In genomic region chr3:26228827-26229226, GRCm38 (mm10) we compare ENCODE assay signal across 11 mouse cellular contexts.
A peak's percentile ranks its signal among the peaks of the same experiment; 100 is the strongest.
DNase-seq lines count a peak whose midpoint lies in the region; ATAC-seq and TF ChIP-seq lines count a peak whose summit lies in the region.
"Had no signal": no experiment of that assay in that cellular context is flagged by ENCODE, and none has a peak within 500 bp of the region (broad histone marks: within the 10 kb centered on the region; RNA-seq: fewer than 3 reads in every experiment).

No protein-coding gene starts in this region.

- 30% methylated on average over 6 of the region's 6 CpGs for WGBS in hindbrain, postnatal 0 days
- 70% methylated on average over 6 of the region's 6 CpGs for WGBS in hindbrain, embryonic 12.5 days
- WGBS in lung, embryonic 15.5 days = 28% methylated on average over 6 of the region's 6 CpGs
- WGBS in lung, adult 2 months = 35% methylated on average over 6 of the region's 6 CpGs
- WGBS in forebrain, embryonic 11.5 days = 75% methylated on average over 6 of the region's 6 CpGs

- no peaks in the 10 kb centered on the region for H3K4me1 ChIP-seq in hindbrain, postnatal 0 days (ENCODE audit: insufficient read depth, low read length)
- H3K4me1 ChIP-seq in hindbrain, embryonic 12.5 days = no peaks in the 10 kb centered on the region
- no peaks in the 10 kb centered on the region for H3K4me1 ChIP-seq in lung, embryonic 15.5 days
- H3K4me1 ChIP-seq in lung, adult 2 months (ENCODE audit: control insufficient read depth, insufficient read depth, low read length) = no peaks in the 10 kb centered on the region
- no peaks in the 10 kb centered on the region for H3K4me1 ChIP-seq in forebrain, embryonic 11.5 days (replicated peaks; ENCODE audit: control insufficient read depth, insufficient read depth, low read length)
- H3K4me1 ChIP-seq: liver, embryonic 13.5 days had no signal

- no peak for TF ChIP-seq CTCF in hindbrain, postnatal 0 days (IDR thresholded peaks at IDR 0.05; ENCODE audit: low read depth)
- TF ChIP-seq CTCF in lung, adult 2 months (IDR thresholded peaks at IDR 0.05; ENCODE audit: insufficient read depth, low read length) = no peak

- no peak overlapping the region for H3K9ac ChIP-seq in hindbrain, postnatal 0 days (replicated peaks; ENCODE audit: low read length)
- no peak overlapping the region for H3K9ac ChIP-seq in hindbrain, embryonic 12.5 days
- no peak overlapping the region for H3K9ac ChIP-seq in lung, embryonic 15.5 days
- H3K9ac ChIP-seq in forebrain, embryonic 11.5 days (ENCODE audit: low read length) = no peak overlapping the region
- H3K9ac ChIP-seq: forebrain, embryonic 15.5 days; liver, embryonic 13.5 days had no signal

- H3K4me3 ChIP-seq in hindbrain, postnatal 0 days (ENCODE audit: low read length) = no peak overlapping the region
- no peak overlapping the region for H3K4me3 ChIP-seq in hindbrain, embryonic 12.5 days
- no peak overlapping the region for H3K4me3 ChIP-seq in lung, embryonic 15.5 days
- H3K4me3 ChIP-seq in lung, adult 2 months (replicated peaks; ENCODE audit: extremely low read depth, low read depth, low read length) = no peak overlapping the region
- no peak overlapping the region for H3K4me3 ChIP-seq in forebrain, embryonic 11.5 days (ENCODE audit: low read depth, low read length)
- H3K4me3 ChIP-seq: forebrain, embryonic 15.5 days; liver, embryonic 13.5 days had no signal

- H3K27me3 ChIP-seq in hindbrain, postnatal 0 days (ENCODE audit: insufficient read depth, low read length) = no peaks in the 10 kb centered on the region
- H3K27me3 ChIP-seq in hindbrain, embryonic 12.5 days = no peaks in the 10 kb centered on the region
- no peaks in the 10 kb centered on the region for H3K27me3 ChIP-seq in lung, embryonic 15.5 days
- no peaks in the 10 kb centered on the region for H3K27me3 ChIP-seq in forebrain, embryonic 11.5 days (ENCODE audit: control insufficient read depth, insufficient read depth, low read length)
- H3K27me3 ChIP-seq: forebrain, embryonic 15.5 days; liver, embryonic 13.5 days had no signal

- peak; percentile 51 for DNase-seq in hindbrain, postnatal 0 days (ENCODE audit: low spot score)
- no peak for DNase-seq in lung, adult 2 months
- DNase-seq in NIH3T3 (ENCODE audit: low read depth) = peak; percentile 13
- peak; percentile 27 for DNase-seq in brain, adult 2 months (ENCODE audit: low read depth, low spot score)
- no peak for DNase-seq in forebrain, embryonic 11.5 days (ENCODE audit: low spot score)
- no peak for DNase-seq in right cerebral cortex, postnatal 14 days
- DNase-seq: heart, adult 11 months; liver, embryonic 13.5 days had no signal

- H3K4me2 ChIP-seq in hindbrain, postnatal 0 days (ENCODE audit: low read depth, low read length) = no peak overlapping the region
- H3K4me2 ChIP-seq in hindbrain, embryonic 12.5 days (replicated peaks) = no peak overlapping the region
- H3K4me2 ChIP-seq in lung, embryonic 15.5 days = no peak overlapping the region
- H3K4me2 ChIP-seq in forebrain, embryonic 11.5 days (ENCODE audit: low read depth, low read length, severe bottlenecking) = no peak overlapping the region
- H3K4me2 ChIP-seq: forebrain, embryonic 15.5 days; liver, embryonic 13.5 days had no signal

- no peaks in the 10 kb centered on the region for H3K36me3 ChIP-seq in hindbrain, postnatal 0 days (ENCODE audit: insufficient read depth, low read length)
- no peaks in the 10 kb centered on the region for H3K36me3 ChIP-seq in hindbrain, embryonic 12.5 days
- no peaks in the 10 kb centered on the region for H3K36me3 ChIP-seq in lung, embryonic 15.5 days
- H3K36me3 ChIP-seq in forebrain, embryonic 11.5 days (ENCODE audit: control insufficient read depth, insufficient read depth, low read length) = no peaks in the 10 kb centered on the region
- H3K36me3 ChIP-seq: forebrain, embryonic 15.5 days; liver, embryonic 13.5 days had no signal

- no peak overlapping the region for H3K27ac ChIP-seq in hindbrain, postnatal 0 days
- no peak overlapping the region for H3K27ac ChIP-seq in hindbrain, embryonic 12.5 days
- no peak overlapping the region for H3K27ac ChIP-seq in lung, embryonic 15.5 days
- H3K27ac ChIP-seq in forebrain, embryonic 11.5 days (ENCODE audit: low read depth, low read length) = no peak overlapping the region
- H3K27ac ChIP-seq: forebrain, embryonic 15.5 days; liver, embryonic 13.5 days had no signal

- peak; percentile 21; the same call in 1 of the 2 replicates for ATAC-seq in hindbrain, postnatal 0 days
- ATAC-seq in hindbrain, embryonic 12.5 days (ENCODE audit: low FRiP score) = no peak
- ATAC-seq in lung, embryonic 15.5 days (ENCODE audit: borderline replicate concordance, extremely low read depth, low FRiP score, low TSS enrichment) = peak; percentile 64; the same call in 1 of the 2 replicates
- ATAC-seq in forebrain, embryonic 11.5 days (replicated peaks; ENCODE audit: low FRiP score) = no peak
- ATAC-seq: forebrain, embryonic 15.5 days had no signal

- no peaks in the 10 kb centered on the region for H3K9me3 ChIP-seq in hindbrain, postnatal 0 days (ENCODE audit: low read length)
- H3K9me3 ChIP-seq in hindbrain, embryonic 12.5 days (replicated peaks) = no peaks in the 10 kb centered on the region
- no peaks in the 10 kb centered on the region for H3K9me3 ChIP-seq in lung, embryonic 15.5 days
- H3K9me3 ChIP-seq in forebrain, embryonic 11.5 days (ENCODE audit: control insufficient read depth, low read length) = no peaks in the 10 kb centered on the region
- H3K9me3 ChIP-seq: forebrain, embryonic 15.5 days; liver, embryonic 13.5 days had no signal

- no peak for TF ChIP-seq POLR2A in lung, adult 2 months (IDR thresholded peaks at IDR 0.05; ENCODE audit: borderline replicate concordance, extremely low read depth, low read depth, low read length)

Comparison
In these comparisons a context has a peak if more than half of its experiments do, and no peak if none do; other contexts are left out.
1. ATAC-seq: peak in hindbrain, postnatal 0 days (single experiment) and lung, embryonic 15.5 days (single experiment); none in hindbrain, embryonic 12.5 days (single experiment) and forebrain, embryonic 11.5 days (single experiment).
2. DNase-seq: peak in hindbrain, postnatal 0 days (single experiment), NIH3T3 (single experiment) and brain, adult 2 months (single experiment); none in lung, adult 2 months (single experiment), forebrain, embryonic 11.5 days (single experiment) and right cerebral cortex, postnatal 14 days (single experiment).